Mouse (Mus musculus) hindlimb bud, embryonic 11.5 days (tissue): ENCODE results near the gene Rimbp2.

Experiments used
- DNase-seq: peaks from one replicate; pipeline ENCODE4 v3.0.0-alpha.2; 2012; ENCODE audit warnings: low read depth, low spot score; ENCODE audit errors: extremely low spot score

Rimbp2 gene

DNA sequence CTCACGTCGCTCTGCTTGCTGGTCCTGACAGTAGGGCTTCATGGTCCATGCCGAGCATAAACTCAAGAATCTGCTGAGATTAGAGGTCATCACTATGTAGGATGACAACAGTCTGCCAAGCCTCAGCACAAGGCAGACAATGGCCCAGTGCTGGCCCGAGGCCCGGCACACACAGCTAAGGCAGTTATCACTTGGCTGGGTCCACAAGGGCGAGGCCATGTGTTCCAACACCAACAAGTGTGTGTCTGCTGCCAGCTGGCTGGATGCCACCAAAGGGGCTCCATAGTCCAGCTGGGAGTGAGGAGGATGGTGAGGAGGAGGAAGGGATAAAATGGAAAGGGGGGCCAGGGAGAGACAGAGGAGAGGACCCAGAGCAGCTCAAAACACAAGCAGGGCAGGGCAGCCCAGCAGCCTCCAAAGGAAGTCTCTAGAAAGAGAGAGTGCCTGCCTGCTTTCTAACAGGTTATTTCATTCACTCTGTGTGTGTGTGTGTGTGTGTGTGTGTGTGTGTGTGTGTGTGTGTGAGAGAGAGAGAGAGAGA lies 17.9 kb downstream of the Rimbp2 start:
- DNase-seq, result no peak

DNA sequence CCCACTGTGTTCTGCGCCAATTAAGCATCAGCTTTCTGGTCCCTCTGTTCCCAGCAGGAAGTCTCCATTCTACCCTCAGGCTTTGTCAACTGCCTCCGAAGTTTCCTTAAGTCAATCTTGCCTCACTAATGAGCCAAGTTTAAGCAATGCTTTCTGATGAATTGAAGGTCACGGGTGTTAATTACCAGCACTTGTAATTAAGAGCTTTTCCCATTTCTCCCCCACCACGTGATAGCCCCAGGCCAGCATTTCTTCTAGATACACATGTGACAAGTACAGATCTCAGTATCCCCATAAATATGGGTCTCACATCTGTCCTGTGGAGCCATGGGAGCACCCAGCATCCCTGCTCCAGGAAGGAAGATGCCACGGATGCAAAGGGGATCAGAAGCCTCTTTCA lies 20.5 kb downstream of the Rimbp2 start:
- no peak for DNase-seq

DNA sequence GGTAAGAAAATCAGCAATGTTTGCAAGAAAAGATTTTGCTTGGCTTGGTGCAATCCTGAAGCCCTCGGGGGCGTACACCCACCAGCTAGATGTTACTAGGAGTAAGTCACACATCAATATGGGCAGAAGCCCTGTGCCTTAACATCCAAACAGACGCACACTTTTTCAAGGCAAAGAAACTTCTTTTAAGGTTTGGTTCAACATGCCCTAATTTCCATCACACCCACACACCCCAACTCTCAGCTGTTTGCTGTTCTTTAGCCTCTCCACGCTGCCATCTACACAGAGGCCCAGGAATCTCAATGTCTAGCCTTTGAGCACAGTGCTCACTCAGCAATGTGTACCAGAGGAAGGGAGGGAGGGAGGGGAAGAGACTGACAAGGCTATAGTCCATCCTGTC lies 28.2 kb downstream of the Rimbp2 start:
- DNase-seq, result no peak

DNA sequence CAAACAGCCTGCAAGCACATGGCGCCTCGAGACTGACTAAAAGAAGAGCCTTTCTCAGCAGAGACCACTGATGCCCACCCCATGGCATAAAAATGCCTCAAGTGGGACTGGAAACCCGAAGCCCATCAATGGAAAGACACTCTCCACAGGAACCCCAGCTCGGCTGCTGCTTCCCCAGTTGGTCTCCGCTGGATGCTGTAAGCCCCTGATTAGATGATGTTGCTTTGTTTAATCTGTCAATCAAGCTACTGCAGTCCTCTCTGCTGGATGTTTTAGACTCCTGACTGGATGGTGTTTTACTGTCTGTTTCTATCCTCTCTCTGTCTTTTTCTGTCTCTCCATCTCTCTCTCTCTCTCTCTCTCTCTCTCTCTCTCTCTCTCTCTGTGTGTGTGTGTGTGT lies 33.2 kb downstream of the Rimbp2 start:
- DNase-seq, result no peak

DNA sequence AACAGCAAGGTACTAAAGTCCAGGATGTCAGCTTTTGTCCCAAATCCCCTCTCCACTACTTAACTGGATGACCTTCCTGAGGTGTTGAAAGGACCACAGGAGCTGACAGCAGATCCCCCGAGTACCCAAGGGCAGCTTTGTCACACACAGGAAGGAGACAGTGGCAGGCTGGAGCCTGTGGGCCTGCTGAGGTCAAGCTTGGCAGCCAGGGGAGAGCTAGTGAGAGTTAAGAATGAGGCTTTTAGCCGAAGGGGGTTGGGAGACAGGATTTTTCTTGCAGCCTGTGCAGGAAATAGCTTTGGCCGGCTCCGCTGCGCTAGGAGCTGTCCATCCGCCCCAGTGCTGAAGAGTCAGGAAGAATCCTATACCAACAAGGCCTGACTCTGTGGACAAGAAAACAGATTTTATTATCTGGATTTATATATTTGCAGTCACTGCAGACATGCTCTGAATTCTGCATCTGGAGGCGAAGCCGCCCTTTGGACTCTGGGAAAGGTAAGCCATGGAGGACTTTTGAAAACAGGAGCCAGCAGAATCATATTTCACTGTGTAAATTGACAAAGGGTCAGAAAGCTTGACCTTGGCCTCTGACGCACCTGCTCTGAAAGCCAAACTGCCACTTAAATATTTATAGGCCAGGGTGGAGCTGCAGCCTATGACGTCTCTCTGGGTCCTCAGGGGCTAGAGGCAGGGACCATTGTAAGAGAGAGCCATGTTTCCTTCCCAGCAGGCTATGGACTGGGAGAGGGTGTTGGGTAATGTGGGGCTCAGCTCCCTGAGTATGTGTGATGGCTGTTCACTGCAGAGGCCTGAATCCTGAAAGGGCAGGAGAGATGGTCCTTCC lies 35.9 kb downstream of the Rimbp2 start:
- DNase-seq, result peak; percentile 76

DNA sequence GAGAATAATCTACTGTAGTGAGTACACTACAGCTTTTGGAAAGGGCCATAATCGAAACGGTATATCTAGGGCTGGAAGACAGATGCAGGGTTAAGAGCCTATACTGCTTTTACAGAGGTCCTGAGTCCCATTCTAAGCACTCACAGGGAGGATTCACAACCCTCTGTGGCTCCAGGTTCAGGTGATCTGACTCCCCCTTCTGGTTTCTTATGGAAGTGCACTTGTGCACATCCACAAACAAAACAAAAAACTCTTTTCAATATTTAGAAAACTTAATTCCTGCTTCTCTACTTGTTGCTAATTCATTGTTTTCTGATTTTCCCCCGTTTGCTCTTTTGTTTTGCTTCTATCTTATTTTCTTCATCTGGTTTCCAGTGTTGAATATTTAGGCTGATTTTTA lies 39.5 kb downstream of the Rimbp2 start:
- DNase-seq, result no peak

DNA sequence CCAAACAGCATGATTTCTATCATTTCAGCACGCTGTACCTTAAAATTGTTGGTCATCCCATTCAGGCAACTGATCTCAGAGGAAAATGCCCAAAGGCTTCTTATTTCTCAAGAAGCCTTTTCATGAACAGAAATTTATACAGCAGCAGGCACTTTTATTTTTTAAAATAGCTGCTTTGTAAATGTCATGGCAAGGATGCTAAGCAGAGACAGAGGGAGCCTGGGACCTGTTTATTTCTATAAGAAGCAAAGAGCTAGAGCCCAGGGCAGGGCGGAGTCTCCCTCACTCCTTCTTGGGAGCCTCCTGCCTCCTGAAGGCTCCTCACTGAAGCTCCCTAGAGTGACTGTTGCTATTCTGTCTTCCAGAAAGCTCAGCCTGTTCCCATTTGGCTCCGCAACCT lies 40.9 kb downstream of the Rimbp2 start:
- DNase-seq, result no peak

DNA sequence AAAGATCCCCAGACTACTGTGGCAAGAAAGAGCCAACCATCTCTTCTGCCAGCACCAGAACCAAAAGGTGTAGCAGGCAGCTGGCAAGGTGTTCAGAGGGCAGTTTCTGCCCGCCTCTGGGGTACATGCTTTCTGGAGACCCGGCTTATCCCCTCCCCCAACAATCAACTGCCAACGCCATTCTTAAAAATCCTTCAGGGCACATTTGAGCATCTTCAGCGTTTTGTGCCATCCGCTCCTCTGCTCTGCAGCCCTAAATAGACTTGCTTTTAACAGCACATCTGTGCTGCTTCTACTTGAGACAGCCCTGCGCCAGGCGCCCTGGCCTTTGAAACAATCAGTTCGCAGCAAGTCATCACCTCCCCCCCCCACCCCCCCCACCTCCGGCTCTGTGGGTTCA lies 41.7 kb downstream of the Rimbp2 start:
- DNase-seq, result no peak

DNA sequence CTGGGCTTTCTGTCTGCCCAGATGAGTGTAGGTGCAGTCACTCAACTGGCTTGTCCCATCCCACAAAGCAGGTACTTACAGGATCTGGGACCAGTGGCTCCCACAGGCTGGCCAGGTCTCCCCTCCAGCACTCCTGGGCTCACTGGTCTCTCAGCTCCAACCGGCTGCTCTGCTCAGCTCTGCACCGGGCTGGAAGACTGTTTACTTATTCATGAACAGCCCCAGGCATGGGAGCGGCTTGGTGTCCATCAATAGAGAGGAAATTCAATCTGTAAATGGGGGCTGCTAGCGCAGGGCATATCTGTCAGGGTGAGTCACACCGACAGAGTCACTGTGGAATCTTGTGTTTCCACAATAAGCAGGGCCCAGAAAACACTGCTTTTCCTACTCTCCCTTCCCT lies 49.2 kb downstream of the Rimbp2 start:
- DNase-seq, result no peak

DNA sequence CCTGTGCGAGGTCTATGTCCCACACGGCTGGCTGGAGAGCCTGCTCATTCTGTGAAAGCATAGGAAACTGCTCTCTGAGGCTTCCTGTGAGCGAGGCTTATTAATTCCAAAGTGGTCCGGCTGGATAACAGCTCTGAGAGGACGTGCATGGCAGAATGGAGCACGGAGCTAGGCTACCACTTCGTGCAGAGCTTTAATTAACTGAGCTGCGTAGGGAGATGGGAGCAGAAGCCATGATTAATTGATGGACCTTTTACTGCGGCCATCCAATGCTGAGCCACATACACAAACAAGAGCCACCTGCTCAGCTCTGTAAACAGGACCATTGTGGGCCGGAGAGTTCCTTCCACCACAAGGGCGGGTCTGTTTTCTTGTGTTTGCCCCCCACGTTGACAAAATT lies 50.2 kb downstream of the Rimbp2 start:
- DNase-seq, result no peak

DNA sequence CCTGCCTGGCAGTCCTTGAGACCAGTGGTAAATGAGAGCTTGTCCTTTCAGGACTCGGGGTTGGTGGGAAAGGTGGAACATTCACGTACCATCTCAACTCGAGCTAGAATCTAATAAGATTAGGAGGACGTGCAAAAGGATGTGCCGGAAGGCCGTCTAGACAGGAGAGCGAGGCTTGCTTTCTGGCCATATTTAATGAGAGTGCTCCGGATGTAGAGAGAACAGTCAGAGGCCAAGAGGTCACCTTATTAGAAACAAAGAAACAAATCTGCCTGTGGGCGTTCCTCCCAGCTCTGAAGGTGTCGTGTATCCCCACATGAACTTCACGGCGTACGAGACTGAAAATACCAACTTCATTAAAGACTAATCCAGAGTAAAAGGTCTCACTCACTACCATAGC lies 53.3 kb downstream of the Rimbp2 start:
- peak; percentile 67 for DNase-seq

DNA sequence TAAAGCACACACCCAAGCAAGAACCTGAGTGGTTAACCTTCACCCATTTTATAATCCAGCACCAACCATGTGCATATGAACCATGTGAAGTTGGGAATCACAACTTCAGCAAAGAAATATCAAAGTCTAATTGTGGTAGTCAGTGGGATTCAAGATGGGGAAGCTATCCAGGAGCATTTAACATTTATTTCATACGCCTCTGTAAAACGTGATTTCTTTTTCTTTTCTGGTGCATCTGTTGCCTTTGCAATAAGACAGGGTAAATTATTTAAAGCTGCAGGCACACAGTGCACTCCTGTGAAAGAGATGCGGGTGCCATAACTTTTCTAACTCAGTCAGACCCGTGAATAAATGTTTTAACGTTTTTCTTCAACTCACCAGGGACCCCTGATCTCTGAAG lies 58.4 kb downstream of the Rimbp2 start:
- DNase-seq, result no peak

DNA sequence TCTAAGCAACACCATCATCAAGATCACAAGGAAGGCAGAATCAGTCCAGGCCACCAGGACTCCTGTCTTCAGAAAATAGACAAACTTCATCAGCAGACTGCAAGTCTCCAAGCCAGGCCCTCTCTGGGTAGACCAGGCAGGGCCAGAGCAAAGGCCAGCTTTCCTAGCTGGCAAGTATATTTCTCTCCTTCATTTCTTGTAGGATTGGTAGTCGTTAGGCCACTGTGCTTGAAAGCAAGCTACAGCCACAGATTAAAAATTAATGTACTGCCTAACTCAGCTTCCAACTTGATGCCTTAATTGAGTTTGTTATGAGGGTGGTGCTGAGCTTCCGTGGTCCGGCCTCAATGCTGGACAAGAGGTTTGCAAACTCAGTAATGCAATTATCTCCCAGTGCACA lies 65.7 kb downstream of the Rimbp2 start:
- DNase-seq, result no peak

DNA sequence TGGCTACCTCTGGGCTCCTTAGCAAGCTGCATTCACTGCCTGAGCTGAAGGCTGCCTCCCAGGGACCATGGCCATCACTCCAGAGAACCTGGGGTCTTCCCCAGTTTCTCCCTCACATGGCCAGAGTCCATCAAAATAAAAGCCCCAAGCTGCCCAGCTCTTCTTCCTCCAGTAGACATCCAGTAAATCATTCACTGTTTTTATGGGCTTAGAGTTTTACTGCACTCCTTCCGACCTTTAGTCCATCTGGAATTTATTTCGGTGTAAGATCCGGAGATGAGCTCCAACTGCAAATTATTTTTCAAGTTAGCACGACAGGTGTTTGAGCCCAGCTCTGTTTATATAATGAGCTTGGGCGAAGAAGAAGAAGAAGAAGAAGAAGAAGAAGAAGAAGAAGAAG lies 69.0 kb downstream of the Rimbp2 start:
- no peak for DNase-seq

DNA sequence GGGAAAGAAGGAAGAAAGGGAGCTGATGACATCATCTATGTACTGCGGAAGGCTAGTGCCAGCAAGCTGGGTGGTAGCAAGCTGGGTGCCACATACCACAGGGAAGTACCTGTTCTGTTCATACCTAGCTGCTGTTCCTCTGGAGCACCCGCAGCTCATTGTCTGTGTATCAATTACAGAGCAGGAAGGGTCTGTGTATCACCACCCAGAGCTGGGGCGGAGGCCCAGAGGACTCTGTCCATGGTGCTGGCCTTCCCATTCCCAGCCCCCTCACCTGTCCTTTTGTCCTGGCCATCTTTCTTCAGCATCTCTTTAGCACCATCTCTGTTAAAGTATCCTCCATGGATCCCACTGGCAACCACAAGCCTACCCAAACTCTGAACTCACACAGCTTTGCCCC lies 74.2 kb downstream of the Rimbp2 start:
- DNase-seq, result no peak

DNA sequence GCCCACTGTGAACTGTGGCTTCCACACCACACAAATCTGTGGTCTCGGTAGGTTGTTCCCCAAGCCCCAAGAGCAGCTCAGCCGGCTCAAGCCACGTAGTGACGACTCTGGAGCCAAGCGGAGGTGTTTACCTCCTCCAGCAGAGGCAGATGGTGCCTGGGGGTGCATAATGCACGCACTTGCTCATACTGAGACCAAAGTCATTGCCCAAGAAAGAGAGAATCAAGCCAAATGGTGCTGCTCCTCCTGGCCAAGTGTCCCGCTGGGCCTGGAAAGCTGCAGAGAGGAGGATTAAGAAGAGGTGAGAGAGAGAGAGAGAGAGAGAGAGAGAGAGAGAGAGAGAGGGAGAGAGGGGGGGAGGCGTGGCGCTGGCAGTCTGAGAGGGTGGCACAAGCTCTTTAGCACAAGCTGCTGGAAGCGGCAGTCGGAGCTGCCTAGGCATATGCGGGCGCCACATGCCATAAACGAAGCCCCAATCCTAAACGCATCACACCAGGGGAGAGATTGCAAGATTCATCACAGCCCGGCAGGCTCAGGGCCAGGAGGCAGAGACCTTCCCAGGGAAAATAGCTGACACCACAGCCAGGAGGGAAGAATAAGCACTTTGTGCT lies 75.8 kb downstream of the Rimbp2 start:
- no peak for DNase-seq

DNA sequence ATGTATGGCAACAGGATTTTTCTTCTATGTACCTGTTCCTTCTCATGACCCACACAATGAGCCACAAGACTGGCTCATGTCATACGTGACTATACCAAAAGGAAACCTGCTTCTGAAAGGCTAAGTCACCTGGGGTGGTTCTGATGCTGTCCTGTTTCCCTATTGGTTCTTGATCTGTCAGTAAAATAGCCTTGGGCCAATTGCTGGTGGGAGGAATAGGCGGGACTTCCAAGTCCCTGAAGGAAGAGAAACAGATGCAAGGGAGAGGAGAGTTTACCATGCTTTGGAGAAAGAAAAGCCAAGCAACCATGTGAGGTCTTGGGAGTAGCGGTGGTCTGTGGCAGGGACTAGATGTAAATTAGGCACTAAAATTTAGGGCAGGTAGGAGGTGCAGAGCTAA lies 81.6 kb downstream of the Rimbp2 start:
- DNase-seq, result no peak

DNA sequence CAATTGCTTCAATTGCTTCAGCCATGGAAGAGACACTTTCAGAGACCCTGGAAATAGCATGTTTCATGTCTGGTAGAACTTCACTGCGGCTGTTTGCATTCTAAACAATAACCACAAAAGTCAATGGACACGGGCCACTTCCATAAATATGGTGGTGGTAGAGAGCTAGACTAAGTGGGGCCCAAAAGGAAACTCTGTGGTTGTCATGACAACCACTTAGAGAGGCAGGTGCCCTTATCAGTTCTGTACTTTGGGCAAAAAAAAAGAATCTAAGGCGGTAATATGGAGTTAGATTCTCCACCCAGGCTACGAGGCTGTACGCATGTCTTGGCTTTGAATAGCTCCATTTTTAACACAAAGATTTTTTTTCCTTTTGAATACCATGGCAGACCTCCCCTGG lies 86.5 kb downstream of the Rimbp2 start:
- no peak for DNase-seq

DNA sequence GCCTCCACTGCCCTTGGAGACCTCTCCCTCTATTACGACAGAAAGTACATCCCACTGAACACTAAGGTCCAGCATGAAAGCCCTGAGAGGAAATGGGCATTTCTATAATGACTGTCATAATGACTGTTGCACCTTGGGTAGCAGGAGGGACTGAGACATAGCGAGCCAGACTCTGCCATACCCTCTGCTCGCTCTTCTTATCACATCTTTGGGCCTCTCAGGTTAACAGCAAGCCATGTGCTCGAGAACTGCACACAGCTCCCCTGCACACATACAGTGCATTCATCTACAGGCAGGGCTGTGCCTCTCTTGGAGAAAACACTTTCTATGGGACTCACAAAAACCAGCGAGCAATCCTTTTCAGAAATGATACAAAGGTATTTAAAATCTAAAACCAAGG lies 87.0 kb downstream of the Rimbp2 start:
- no peak for DNase-seq

DNA sequence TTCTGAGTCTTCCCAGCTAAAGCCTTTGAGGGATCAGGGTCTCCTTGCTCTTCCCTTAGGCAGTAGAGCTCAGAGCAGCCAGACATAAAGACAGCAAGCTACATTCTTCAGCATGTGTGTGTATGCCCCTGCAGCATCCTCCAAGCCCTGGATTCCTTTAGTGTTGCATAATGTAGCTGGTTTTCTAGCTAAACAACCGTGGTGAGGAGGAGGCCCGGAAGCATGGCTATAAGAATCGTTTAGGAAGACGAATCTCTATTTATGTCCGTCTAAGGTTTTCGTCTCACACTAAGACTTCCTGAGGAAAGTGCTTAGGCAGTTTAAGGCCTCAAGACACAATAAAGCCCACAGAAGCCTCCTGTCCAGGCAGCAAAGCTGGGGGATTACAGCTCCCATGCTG lies 89.8 kb downstream of the Rimbp2 start:
- DNase-seq, result no peak

DNA sequence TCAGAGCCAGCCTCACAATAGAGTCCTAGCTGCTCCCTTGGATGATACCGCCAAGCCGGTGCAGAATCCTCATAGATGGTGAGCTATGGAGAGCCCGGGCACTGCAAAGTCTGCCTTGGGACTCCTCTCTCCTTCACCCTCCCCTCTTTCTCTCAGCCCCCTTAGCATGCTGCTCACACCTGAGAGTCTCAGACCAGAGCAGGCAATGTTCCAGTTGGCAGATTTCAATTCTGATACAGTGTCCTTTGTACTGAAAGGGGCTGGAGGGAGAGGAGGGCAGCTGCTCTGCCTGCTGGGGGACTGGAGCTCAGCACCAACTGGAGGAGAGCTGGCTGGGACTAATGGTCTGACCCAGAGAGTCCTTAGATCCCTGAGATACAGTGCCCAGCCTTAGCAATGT lies 92.4 kb downstream of the Rimbp2 start:
- DNase-seq, result no peak

DNA sequence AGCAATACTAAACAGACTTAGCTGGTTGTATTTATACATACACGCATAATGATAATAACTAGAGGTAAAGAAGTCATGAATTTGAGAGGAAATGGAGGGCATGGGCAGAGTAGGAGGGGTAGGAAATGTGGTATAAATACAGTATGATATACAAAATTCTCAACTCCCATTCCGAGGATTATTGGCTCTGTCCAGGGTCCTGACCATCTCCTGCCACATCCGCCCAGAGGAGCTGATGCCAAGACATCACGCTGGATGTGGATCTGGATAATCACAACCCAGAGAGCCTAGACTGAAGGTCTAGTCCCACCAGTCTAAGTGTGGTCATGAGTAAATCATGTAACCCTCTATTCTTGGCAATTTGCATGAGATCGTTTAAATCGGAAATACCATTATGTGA lies 100.5 kb downstream of the Rimbp2 start:
- DNase-seq, result peak; percentile 24

DNA sequence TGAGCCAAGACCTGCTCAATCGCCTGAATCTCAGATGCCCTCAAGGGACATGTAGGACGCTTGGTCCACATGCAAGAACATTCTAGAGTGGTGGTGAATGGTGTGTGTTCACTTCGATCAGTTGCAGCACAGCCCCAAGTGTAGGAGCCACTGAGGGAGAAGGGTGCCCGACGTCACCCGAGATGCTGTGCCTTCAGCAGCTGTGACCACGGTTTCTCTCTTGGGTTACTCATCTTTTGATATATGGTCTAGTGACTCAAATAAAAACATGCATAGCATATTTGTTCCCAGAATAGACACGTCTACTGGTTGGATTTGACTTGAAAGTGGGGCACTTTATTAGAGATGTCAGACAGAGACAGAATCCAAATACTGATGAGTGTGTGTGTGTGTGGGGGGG lies 105.5 kb downstream of the Rimbp2 start:
- DNase-seq, result no peak
